Mouse (Mus musculus) adrenal gland, postnatal 10 days (tissue): ENCODE measurements at regions not wholly inside any gene's neighbourhood (a gene's known extent, or its start where the extent isn't known, plus 50 kb on each side); places are given as distances from the start of the nearest gene placed in this dataset.

Experiments used
- DNase-seq: peaks from one replicate; pipeline ENCODE4 v3.0.0; 2021; ENCODE audit warnings: mixed read lengths

DNA sequence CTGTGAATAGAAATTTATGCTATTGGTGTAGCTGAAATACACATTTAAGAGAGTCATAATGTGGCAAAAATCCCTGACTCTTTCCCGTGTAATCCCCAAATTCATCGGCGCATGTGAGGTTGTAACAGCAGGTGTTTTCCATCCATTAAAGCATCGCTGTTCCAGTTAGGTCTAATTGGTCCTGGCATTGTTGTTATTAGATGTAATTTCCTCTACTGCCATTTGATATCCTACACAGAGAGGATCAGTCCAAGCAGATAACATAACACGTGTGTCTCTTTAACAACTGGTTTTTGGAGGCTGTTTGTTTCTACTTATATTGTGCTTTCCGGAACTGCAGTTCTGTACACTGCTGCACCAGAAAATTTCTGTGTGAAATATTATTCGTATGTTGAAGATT is 101.8 kb downstream of the Vgll3 start:
- no peak for DNase-seq

- DNase-seq, result no peak
Observed at GRCm38 (mm10) chr16:65925986-65926385, 110.9 kb downstream of the Vgll3 start.

GRCm38 (mm10) chr16:65963829-65964228 is 148.8 kb downstream of the Vgll3 start:
- no peak for DNase-seq

GRCm38 (mm10) chr16:65964260-65964659 is 149.2 kb downstream of the Vgll3 start:
- DNase-seq, result no peak

- DNase-seq, result no peak
Observed at GRCm38 (mm10) chr16:65977075-65977474, 162.0 kb downstream of the Vgll3 start.

DNA sequence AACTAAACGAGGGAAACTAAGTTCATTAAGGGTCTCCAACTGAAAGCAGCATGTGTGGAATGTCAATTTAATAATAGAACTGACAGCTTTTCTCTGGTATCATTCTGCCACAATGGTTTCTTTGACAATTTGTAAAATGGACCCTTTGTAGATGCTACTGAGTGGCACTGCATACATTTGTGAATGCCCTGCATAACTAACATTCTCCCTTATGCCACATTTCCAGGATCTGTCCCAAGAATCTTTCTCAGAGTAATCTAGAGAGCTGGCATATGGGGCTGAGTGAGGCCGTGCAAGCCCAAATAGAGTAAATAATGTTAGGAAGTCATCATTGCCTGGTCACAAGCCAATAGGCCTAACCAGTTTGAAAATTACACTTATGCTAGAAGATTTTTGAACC is 172.1 kb downstream of the Vgll3 start:
- DNase-seq, result no peak

DNA sequence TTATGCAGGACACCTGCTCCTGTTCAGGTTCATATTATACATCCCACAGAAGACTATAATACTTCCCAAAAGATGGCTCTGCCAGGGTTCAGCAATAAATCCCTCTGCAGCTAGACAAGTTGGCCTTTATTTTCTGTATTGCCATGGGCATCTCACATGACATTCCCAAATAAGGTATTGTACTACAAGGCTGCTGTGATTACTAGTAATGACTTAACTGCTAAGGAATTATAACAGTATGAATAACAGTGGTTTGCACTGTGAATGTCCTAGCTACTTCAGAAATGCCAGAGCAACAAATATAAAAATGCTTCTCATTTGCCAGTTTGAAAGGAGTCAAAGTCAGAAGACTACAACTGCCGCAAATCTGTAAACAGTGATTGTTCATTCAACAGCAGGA is 184.3 kb downstream of the Vgll3 start:
- DNase-seq, result no peak

GRCm38 (mm10) chr16:66000728-66001273 is 185.7 kb downstream of the Vgll3 start:
- no peak for DNase-seq

DNA sequence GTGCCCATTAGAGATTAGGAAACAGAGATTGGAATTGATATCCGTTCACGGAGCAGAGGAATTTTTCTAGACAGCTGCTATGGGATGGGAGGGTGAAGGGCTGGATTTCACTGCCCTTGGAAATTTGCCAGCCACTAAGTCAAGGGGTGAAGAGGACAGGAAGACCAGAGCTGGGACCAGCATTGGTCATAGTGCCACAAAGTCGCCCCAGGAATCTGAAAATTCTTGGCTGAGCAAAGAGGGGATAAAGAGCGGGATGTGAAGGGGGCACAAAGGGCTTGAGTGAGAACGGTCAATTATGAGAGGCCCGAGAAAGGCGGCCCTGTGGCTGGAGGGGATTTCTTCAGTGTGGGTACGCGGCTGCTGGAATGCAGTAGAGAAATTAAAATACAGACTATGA is 189.6 kb downstream of the Vgll3 start:
- DNase-seq, result no peak

DNA sequence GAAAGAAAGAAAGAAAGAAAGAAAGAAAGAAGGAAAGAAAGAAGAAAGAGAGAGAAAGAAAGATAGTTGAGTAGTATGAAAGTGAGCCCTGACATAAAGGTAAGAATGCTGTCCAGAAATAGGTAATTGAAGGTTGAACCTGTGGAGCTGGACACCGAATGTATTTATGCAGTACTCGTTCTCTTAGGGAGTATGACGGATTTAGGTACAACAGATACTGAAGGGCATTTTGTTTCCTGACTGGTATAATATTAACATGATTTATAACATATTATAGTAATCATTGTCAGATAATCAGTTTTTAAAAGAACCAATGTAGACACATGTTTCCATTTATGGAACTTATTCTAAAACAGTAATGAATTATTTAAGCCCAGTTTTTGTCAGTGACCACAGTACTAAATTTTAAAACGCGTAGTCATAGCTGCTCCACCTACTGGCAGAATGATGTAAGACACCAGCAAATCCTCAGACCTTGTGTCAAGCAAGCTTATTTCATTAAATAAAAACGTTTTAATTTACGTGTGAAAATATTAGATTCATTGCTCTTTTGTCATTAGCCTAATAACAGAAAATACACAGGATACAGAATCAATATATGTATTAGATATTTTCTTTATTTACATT is 191.0 kb downstream of the Vgll3 start:
- DNase-seq, result peak; percentile 45

DNA sequence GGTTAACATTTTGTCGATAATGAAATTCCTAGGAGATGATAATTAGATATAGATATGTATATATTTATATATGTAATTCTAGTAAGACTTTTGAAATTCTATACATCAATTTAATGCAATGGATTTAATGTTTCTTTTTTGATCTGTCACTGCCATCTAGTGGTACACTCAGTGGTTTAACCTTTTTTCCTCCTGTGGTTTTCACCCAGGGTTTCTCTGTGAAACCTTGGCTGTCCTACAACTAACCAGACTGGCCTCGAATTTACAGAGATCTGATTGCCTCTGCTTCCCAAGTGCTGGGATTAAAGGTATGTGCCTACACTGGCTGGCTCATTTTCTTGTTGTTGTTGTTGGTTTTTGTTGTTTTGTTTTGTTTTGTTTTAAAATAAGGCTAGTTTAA is 198.6 kb downstream of the Vgll3 start:
- DNase-seq, result no peak

GRCm38 (mm10) chr16:66014861-66015602 is 200.0 kb downstream of the Vgll3 start:
- DNase-seq, result no peak

DNA sequence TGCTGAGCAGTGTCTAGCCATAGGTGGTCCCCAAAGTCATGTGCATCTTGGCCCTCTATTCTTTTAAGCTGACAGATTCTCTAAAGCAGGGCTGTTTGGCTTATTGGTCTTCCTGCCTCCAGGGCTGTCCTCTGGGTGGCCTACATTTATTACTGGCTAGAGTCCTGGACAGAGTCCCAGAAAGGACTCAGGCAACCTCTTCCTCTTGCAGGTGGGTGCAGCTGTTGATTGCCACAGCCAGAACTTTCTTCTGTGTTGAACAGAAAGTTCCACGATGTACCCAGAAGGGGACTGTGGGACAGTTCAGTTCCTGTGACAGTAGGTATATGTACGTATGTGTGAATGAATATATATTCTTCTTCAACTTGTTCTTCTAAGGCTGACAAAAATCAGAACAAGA is 202.0 kb downstream of the Vgll3 start:
- DNase-seq, result no peak

- no peak for DNase-seq
Observed at GRCm38 (mm10) chr16:66023397-66023796, 208.3 kb downstream of the Vgll3 start.
